Mouse (Mus musculus) forebrain, embryonic 14.5 days (tissue): ENCODE measurements around the gene Pla2g1b. TPM values are rescaled to one million over a fixed set of nuclear protein-coding genes. Genes with fewer than 3 reads are reported as not detected.

ENCODE experiments used
- ATAC-seq: fragments of 200-750 bp; cut with Nextera tagmentation; 2 replicates; pipeline ENCODE4 v1.8.0; 2017; ENCODE audit warnings: mild to moderate bottlenecking, moderate library complexity
- DNase-seq: peaks from one replicate; pipeline ENCODE4 v3.0.0-alpha.2; 2015; ENCODE audit warnings: low spot score
- H3K27ac ChIP-seq: fragments of 300-500 bp; sonication (generic); 2 replicates; pipeline ENCODE4 v1.5.1; 2014; ENCODE audit warnings: low read depth, mild to moderate bottlenecking, control low read depth, low read length, moderate library complexity
- H3K27me3 ChIP-seq: fragments of 300-500 bp; sonication (generic); replicated peaks from 2 replicates; pipeline ENCODE4 v1.6.1; 2014; ENCODE audit warnings: low read length, control low read depth, mixed read lengths; ENCODE audit not compliant: control insufficient read depth, insufficient read depth
- H3K36me3 ChIP-seq: fragments of 300-500 bp; sonication (generic); 2 replicates; pipeline ENCODE4 v1.6.1; 2014; ENCODE audit warnings: low read length, control low read depth; ENCODE audit not compliant: control insufficient read depth, insufficient read depth
- H3K4me1 ChIP-seq: fragments of 300-500 bp; sonication (generic); 2 replicates; pipeline ENCODE4 v1.6.1; 2014; ENCODE audit warnings: antibody characterized with exemption, low read length, control low read depth; ENCODE audit not compliant: control insufficient read depth, insufficient read depth
- H3K4me2 ChIP-seq: fragments of 300-500 bp; sonication (generic); 2 replicates; pipeline ENCODE4 v1.6.1; 2014; ENCODE audit warnings: mild to moderate bottlenecking, control low read depth, low read length
- H3K4me3 ChIP-seq: fragments of 300-500 bp; sonication (generic); 2 replicates; pipeline ENCODE4 v1.5.1; 2014; ENCODE audit warnings: low read depth, low read length, control low read depth
- H3K9ac ChIP-seq: fragments of 300-500 bp; sonication (generic); 2 replicates; pipeline ENCODE4 v1.6.1; 2014; ENCODE audit warnings: mild to moderate bottlenecking, low read length, control low read depth, moderate library complexity
- H3K9me3 ChIP-seq: fragments of 300-500 bp; sonication (generic); replicated peaks from 2 replicates; pipeline ENCODE4 v1.6.1; 2016; ENCODE audit warnings: low read length, control low read depth, mixed read lengths; ENCODE audit not compliant: control insufficient read depth
- WGBS: fragments of 180-500 bp; shearing (Covaris S2); extraction: QIAGEN DNeasy Blood & Tissue Kit; methylation state at CpG from one replicate; pipeline ENCODE4 v1.1.7; 2014; 5-methylcytosine and 5-hydroxymethylcytosine counted together
- polyA plus RNA-seq: library from polyadenylated mRNA; unstranded; fragments of >200 nt; fragmentation: Nextera tagmentation; extraction: Ambion mirVana; gene quantifications from 2 replicates; pipeline ENCODE4 v1.2.1, GENCODE M21; 2014

The Pla2g1b gene
- polyA plus RNA-seq, 1 experiment from 2014 or later: not detected

DNA sequence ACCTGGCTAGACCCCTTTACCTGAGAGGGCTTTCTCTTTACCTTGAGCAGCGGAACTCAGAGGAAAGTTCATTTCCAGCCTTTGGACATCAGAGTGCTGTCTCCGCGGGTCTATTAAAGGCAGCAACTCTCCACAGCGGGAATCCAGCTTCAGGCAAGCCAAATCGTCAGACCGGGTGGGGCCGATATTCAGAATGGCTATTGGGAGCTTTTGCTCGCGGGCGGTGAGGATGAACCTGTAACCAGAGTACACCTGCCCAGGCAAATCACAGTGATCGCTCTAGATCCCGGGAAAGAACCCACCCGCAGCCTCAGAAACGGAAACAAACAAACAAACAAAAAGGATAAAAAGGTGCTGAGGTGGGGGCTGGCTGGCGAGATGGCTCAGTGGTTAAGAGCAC is 13.5 kb downstream of the Pla2g1b start:
- Histone ChIP-seq H3K4me1 (peaks cover 10% of the 10 kb centered on the region), H3K4me2 (no peak overlapping the region), H3K27me3 (0 out of 2 replicates have a peak, but pooled peaks cover 6% of the 10 kb centered on the region), H3K9me3 (no peaks in the 10 kb centered on the region), H3K36me3 (peaks cover 7% of the 10 kb centered on the region), H3K4me3 (no peak overlapping the region), H3K27ac (no peak overlapping the region), H3K9ac (no peak overlapping the region)
- no peak for ATAC-seq
- DNase-seq: no peak
- 36% methylated on average over 15 of the region's 15 CpGs for WGBS

GRCm38 (mm10) chr5:115480101-115480500 is 14.0 kb downstream of the Pla2g1b start:
- H3K4me1 ChIP-seq: peaks cover 13% of the 10 kb centered on the region
- 15% methylated on average over 27 of the region's 27 CpGs for WGBS
- no peak overlapping the region for H3K27ac ChIP-seq
- H3K9me3 ChIP-seq: no peaks in the 10 kb centered on the region
- no peak for DNase-seq
- no peak for ATAC-seq
- 0 out of 2 replicates have a peak, but pooled peaks cover 6% of the 10 kb centered on the region for H3K27me3 ChIP-seq
- peak overlapping the region; percentile 34 for H3K4me2 ChIP-seq
- peak overlapping the region; percentile 9; the same call in 1 of the 2 replicates for H3K4me3 ChIP-seq
- H3K36me3 ChIP-seq: peaks cover 7% of the 10 kb centered on the region
- peak overlapping the region; percentile 46; the same call in 1 of the 2 replicates for H3K9ac ChIP-seq

GRCm38 (mm10) chr5:115482390-115483265 is 16.6 kb downstream of the Pla2g1b start:
- H3K9me3 ChIP-seq: no peaks in the 10 kb centered on the region
- peaks cover 13% of the 10 kb centered on the region for H3K4me1 ChIP-seq
- H3K27me3 ChIP-seq: 0 out of 2 replicates have a peak, but pooled peaks cover 6% of the 10 kb centered on the region
- H3K9ac ChIP-seq: peak overlapping the region; percentile 54; the same call in 1 of the 2 replicates
- 27% methylated on average over 38 of the region's 38 CpGs for WGBS
- H3K27ac ChIP-seq: no peak overlapping the region
- H3K4me2 ChIP-seq: peak overlapping the region; percentile 40
- DNase-seq (no peak), ATAC-seq (no peak)
- H3K36me3 ChIP-seq: peaks cover 5% of the 10 kb centered on the region
- no peak overlapping the region; the same call in 1 of the 2 replicates for H3K4me3 ChIP-seq

DNA sequence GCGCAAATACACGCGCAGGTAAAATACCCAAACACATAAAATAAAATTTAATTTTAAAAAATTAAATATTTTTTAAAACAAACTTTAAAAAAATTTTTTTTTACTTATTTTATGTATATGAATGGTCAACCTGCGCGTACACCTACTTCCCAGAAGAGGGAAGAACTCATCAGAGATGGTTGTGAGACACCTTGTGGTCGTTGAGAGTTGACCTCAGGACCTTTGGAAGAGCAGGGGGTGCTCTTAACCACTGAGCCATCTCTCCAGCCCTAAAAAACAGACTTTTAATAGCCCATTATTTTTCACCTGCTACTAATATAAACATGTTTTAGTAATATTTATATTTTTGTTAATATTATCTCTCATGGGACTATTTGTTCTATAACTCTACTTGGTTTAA is 17.3 kb downstream of the Pla2g1b start:
- peaks cover 13% of the 10 kb centered on the region for H3K4me1 ChIP-seq
- H3K36me3 ChIP-seq: peaks cover 3% of the 10 kb centered on the region; the same call in 1 of the 2 replicates
- 26% methylated on average over 6 of the region's 6 CpGs for WGBS
- H3K9me3 ChIP-seq: no peaks in the 10 kb centered on the region
- ATAC-seq (no peak), DNase-seq (no peak)
- no peak overlapping the region for H3K4me3 ChIP-seq
- H3K4me2 ChIP-seq: no peak overlapping the region
- H3K9ac ChIP-seq: no peak overlapping the region
- H3K27me3 ChIP-seq: 0 out of 2 replicates have a peak, but pooled peaks cover 6% of the 10 kb centered on the region
- no peak overlapping the region for H3K27ac ChIP-seq

DNA sequence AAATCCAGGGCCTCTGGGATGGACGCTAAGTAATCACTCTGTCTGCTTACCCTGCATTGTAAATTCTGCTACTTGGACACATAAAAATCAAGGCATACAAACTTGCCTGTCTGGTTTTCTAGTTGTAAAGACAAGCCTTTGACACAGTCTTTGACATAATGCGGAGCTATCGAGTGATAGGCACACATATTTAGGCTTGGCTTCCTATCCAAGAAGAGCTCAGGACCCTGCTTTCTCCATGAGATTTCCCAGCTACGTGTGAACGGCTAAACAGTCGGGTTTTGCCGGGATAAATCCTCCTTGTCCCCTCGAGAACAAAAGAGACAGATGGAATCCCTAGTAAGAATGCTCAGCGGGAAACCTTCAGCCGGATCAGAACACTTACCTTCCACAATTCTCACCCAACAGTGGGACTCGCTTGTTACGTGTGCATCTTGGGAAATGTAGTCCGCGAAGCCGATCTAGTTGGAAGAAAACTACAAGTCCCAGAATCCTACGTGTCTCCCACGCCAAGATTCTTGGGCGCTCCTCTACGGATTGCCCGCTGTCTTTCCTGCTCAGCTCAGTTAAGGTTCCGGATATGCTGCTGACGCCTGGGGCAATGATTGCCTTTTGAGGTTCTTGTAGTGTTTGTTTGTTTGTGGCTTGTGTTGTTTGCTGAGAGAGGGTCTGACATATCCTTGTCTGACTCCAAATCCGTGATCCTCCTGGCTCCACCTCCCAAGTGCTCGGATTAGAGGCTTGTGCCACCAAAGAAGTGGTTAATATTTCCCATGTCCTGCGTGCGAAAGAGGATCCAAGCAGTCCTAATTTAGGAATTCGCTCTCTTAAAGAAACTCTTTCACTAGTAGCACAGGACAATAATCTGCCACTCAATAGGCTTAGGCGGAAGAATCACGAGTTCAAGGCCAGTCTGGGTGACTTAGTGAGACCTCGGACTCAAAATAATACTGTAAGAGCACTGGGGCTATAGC is 18.2 kb downstream of the Pla2g1b start, which contains the start of gene Sirt4:
Gene Sirt4, minus strand, starts transcription at position 779 of the 974 bp plus-strand sequence.
- H3K4me2 ChIP-seq: peak within 1 kb of the TSS; percentile 72
- H3K27me3 ChIP-seq: 0 out of 2 replicates have a peak, but pooled peaks cover 6% of the 10 kb centered on the region
- H3K27ac ChIP-seq: peak within 1 kb of the TSS; percentile 63
- peak; percentile 92 for ATAC-seq
- 7% methylated on average over 30 of the region's 30 CpGs for WGBS
- H3K9ac ChIP-seq: peak within 1 kb of the TSS; percentile 67
- no peaks in the 10 kb centered on the region for H3K9me3 ChIP-seq
- peaks cover 3% of the 10 kb centered on the region; the same call in 1 of the 2 replicates for H3K36me3 ChIP-seq
- peak within 1 kb of the TSS; percentile 41 for H3K4me3 ChIP-seq
- peak; percentile 99 for DNase-seq
- H3K4me1 ChIP-seq: peaks cover 16% of the 10 kb centered on the region

DNA sequence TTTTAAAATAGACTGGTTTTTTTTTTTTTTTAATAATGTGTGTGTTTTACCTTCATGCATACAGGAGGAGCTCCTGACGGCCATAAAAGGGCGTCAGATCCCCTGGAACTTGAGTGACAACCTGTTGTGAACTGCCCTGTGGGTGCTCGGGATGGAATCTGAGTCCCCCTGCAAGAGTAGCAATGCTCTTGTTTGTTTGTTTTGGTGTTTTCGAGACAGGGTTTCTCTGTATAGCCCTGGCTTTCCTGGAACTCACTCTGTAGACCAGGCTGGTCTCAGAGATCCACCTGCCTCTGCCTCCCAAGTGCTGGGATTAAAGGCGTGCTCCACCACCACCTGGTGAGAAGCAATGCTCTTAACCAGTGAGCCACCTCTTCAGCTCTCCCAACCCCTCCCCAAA is 18.9 kb downstream of the Pla2g1b start:
- H3K4me1 ChIP-seq: peaks cover 15% of the 10 kb centered on the region
- no peak for ATAC-seq
- H3K4me3 ChIP-seq: no peak overlapping the region
- peak overlapping the region; percentile 67; the same call in 1 of the 2 replicates for H3K9ac ChIP-seq
- WGBS: 74% methylated on average over 5 of the region's 5 CpGs
- no peak for DNase-seq
- 0 out of 2 replicates have a peak, but pooled peaks cover 6% of the 10 kb centered on the region for H3K27me3 ChIP-seq
- H3K27ac ChIP-seq: no peak overlapping the region
- H3K4me2 ChIP-seq: peak overlapping the region; percentile 72
- no peaks in the 10 kb centered on the region for H3K36me3 ChIP-seq
- no peaks in the 10 kb centered on the region for H3K9me3 ChIP-seq

DNA sequence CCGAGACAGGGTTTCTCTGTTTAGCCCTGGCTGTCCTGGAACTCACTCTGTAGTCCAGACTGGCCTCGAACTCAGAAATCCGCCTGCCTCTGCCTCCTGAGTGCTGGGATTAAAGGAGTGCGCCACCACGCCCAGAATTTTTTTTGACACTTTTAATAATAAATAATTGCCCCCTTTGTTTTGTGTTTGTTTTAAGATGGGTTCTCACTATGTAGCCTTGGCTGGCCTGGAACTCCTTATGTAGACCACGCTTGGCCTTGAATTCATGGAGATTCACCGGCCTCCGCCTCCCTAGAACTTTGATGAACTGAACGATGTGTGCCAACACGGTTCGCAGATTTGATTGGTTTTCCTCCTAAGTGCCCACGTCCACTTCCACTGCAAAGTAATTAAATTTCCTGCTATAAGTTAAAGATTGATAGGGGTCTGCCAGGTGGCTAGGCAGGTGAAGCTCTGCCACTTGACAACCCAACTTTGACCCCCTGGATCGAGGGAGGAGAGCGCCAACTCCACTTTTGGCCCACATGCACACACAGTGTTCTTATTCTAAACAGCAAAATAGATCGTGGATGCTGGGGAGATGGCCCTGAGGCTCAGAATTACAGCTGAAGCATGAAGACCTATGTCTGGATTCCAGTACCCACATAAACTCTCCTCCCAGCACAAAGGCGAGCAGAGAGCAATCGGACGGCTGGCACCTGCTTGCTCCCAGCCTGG is 19.6 kb downstream of the Pla2g1b start:
- ATAC-seq (no peak), DNase-seq (no peak)
- H3K9me3 ChIP-seq: no peaks in the 10 kb centered on the region
- 0 out of 2 replicates have a peak, but pooled peaks cover 6% of the 10 kb centered on the region for H3K27me3 ChIP-seq
- H3K4me2 ChIP-seq: no peak overlapping the region
- H3K9ac ChIP-seq: no peak overlapping the region
- peaks cover 12% of the 10 kb centered on the region for H3K4me1 ChIP-seq
- no peak overlapping the region for H3K4me3 ChIP-seq
- 87% methylated on average over 18 of the region's 18 CpGs for WGBS
- no peaks in the 10 kb centered on the region for H3K36me3 ChIP-seq
- no peak overlapping the region for H3K27ac ChIP-seq

DNA sequence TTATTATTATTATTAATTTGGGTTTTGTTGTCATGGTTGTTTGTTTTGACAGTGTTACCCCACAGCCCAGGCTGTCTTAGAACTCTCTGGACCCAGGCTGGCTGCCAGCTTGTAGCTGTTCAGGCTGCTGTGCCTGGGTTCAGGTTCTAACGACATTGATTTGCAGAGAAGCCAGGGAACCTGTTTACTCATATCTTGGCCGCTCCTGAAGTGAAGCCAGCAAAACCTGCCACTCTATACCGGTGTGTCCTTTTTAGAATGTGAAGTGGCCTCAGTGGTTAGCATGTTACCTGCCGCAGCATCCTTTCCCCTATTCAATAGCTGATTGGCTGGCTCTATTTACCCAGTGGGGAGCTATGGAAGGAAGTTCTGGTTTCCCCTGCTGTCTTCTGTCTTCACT is 20.7 kb downstream of the Pla2g1b start:
- Histone ChIP-seq H3K9ac (no peak overlapping the region), H3K4me1 (peaks cover 13% of the 10 kb centered on the region), H3K4me3 (no peak overlapping the region), H3K27ac (no peak overlapping the region), H3K9me3 (no peaks in the 10 kb centered on the region), H3K27me3 (0 out of 2 replicates have a peak, but pooled peaks cover 6% of the 10 kb centered on the region), H3K36me3 (no peaks in the 10 kb centered on the region), H3K4me2 (no peak overlapping the region)
- no peak for DNase-seq
- no peak for ATAC-seq
- WGBS: 51% methylated on average over 4 of the region's 4 CpGs
